Comparison of ENCODE assay signal across 16 mouse cellular contexts in genomic region chr8:123188841-123189240, GRCm38 (mm10). TPM values are rescaled to one million over a fixed set of nuclear protein-coding genes. Genes with fewer than 3 reads are reported as not detected.
"Had no signal": no experiment of that assay in that cellular context is flagged by ENCODE, and none has a peak within 500 bp of the region (broad histone marks: within the 10 kb centered on the region; RNA-seq: fewer than 3 reads in every experiment).

No protein-coding gene starts in this region.

- H3K36me3 ChIP-seq: limb, embryonic 10.5 days; liver, embryonic 15.5 days; midbrain, embryonic 10.5 days; neural tube, embryonic 12.5 days had no signal

- H3K27ac ChIP-seq: left cerebral cortex, adult 2 months; limb, embryonic 10.5 days; liver, embryonic 15.5 days; midbrain, embryonic 10.5 days; neural tube, embryonic 12.5 days had no signal

- DNase-seq: kidney, adult 8-10 months; midbrain, embryonic 14.5 days; spleen, adult 18-20 months; thymus, postnatal 4 days had no signal

- ATAC-seq: inflammation-experienced regulatory T-cells, adult 6 months; intestine, postnatal 0 days had no signal

- H3K27me3 ChIP-seq: neural tube, embryonic 12.5 days had no signal

- H3K4me2 ChIP-seq: liver, embryonic 11.5 days; liver, embryonic 15.5 days; neural tube, embryonic 12.5 days had no signal

- H3K9me3 ChIP-seq: limb, embryonic 10.5 days; liver, embryonic 15.5 days; midbrain, embryonic 10.5 days; neural tube, embryonic 12.5 days had no signal

- H3K4me3 ChIP-seq: left cerebral cortex, adult 2 months; limb, embryonic 10.5 days; liver, embryonic 15.5 days; midbrain, embryonic 10.5 days; neural tube, embryonic 12.5 days had no signal

- H3K9ac ChIP-seq: liver, embryonic 15.5 days; neural tube, embryonic 12.5 days had no signal

RNA-seq across cellular contexts. Expression of gene Dpep1, which starts 2.8 kb away (rescaled TPM):
- total RNA-seq: left cerebral cortex, adult 2 months; left cerebral cortex, postnatal 14 days; monocyte, adult 5-6 weeks; neutrophil, adult 5-6 weeks had no signal
- polyA plus RNA-seq: inflammation-experienced regulatory T-cells, adult 6 months; midbrain, embryonic 14.5 days had no signal

RNA-seq across cellular contexts. Expression of gene Spata33, which starts 23.8 kb away (rescaled TPM):
- total RNA-seq: monocyte, adult 5-6 weeks had no signal
- polyA plus RNA-seq: inflammation-experienced regulatory T-cells, adult 6 months had no signal

RNA-seq across cellular contexts. Expression of gene Sult5a1, which starts 30.7 kb away (rescaled TPM):
- total RNA-seq: megakaryocyte, adult 5-6 weeks; monocyte, adult 5-6 weeks; neutrophil, adult 5-6 weeks had no signal
